Mouse (Mus musculus) MEL (cell line): Measurements from ENCODE around the gene Polr3gl. TPM values are rescaled to one million over a fixed set of nuclear protein-coding genes. Genes with fewer than 3 reads are reported as not detected.
A peak's percentile ranks its signal among the peaks of the same experiment; 100 is the strongest.

Experiments used
- DNase-seq: peaks from one replicate; pipeline ENCODE4 v3.0.0; 2011; ENCODE audit warnings: low read depth, low spot score
- H3K27ac ChIP-seq: 2 replicates; pipeline ENCODE4 v1.5.1; 2012; ENCODE audit warnings: low read depth, mild to moderate bottlenecking, control low read depth, low read length, moderate library complexity; ENCODE audit not compliant: control insufficient read depth
- H3K27me3 ChIP-seq, 2 experiments: fragments of 150-350 bp in 1 of 2; sonication (generic) in 1 of 2; 2 replicates each; pipeline ENCODE4 v1.6.1; 2012; ENCODE audit warnings: low read length in 2 of 2, mild to moderate bottlenecking in 2 of 2, improper control_type of control experiment in 1 of 2, moderate library complexity in 1 of 2; ENCODE audit not compliant: insufficient read depth in 2 of 2, control insufficient read depth in 1 of 2
- H3K36me3 ChIP-seq, 2 experiments: 2 replicates each; pipeline ENCODE4 v1.6.1; 2012 to 2014; ENCODE audit warnings: low read length in 2 of 2, improper control_type of control experiment in 1 of 2, inconsistent platforms in 1 of 2, mild to moderate bottlenecking in 1 of 2; ENCODE audit not compliant: insufficient read depth in 2 of 2, control insufficient read depth in 1 of 2
- H3K4me1 ChIP-seq, 2 experiments: fragments of 150-350 bp in 1 of 2; sonication (generic) in 1 of 2; 2 replicates each; pipeline ENCODE4 v1.6.1; 2012; ENCODE audit warnings: low read length in 2 of 2, improper control_type of control experiment in 1 of 2, mild to moderate bottlenecking in 1 of 2; ENCODE audit not compliant: insufficient read depth in 2 of 2, control insufficient read depth in 1 of 2
- H3K4me3 ChIP-seq, 2 experiments: fragments of 150-350 bp in 1 of 2; sonication (generic) in 1 of 2; 2 replicates each; pipeline ENCODE4 v1.5.1; 2012; ENCODE audit warnings: low read depth in 2 of 2, low read length in 2 of 2, mild to moderate bottlenecking in 2 of 2, moderate library complexity in 2 of 2, control low read depth in 1 of 2, improper control_type of control experiment in 1 of 2; ENCODE audit not compliant: control insufficient read depth in 1 of 2, insufficient read depth in 1 of 2
- H3K79me2 ChIP-seq: 2 replicates; pipeline ENCODE4 v1.6.1; 2012; ENCODE audit warnings: mild to moderate bottlenecking, low read length, moderate library complexity; ENCODE audit not compliant: control insufficient read depth, poor library complexity, insufficient read depth
- H3K9ac ChIP-seq: 2 replicates; pipeline ENCODE4 v1.6.1; 2012; ENCODE audit warnings: low read depth, mild to moderate bottlenecking, control low read depth, low read length, moderate library complexity; ENCODE audit not compliant: control insufficient read depth, poor library complexity, severe bottlenecking
- H3K9me3 ChIP-seq: fragments of 150-350 bp; sonication (generic); replicated peaks from 2 replicates; pipeline ENCODE4 v1.6.1; 2012; ENCODE audit warnings: mild to moderate bottlenecking, low read length, improper control_type of control experiment, moderate library complexity; ENCODE audit not compliant: insufficient read depth
- BHLHE40 ChIP-seq: IDR thresholded peaks from 2 replicates; pipeline ENCODE4 v1.6.1; 2012; ENCODE audit warnings: low read depth, mild to moderate bottlenecking, inconsistent platforms, low read length, improper control_type of control experiment, borderline replicate concordance
- CHD2 ChIP-seq: IDR thresholded peaks from 2 replicates; pipeline ENCODE4 v1.6.1; 2011; ENCODE audit warnings: low read length, improper control_type of control experiment
- CTCF ChIP-seq, 3 experiments: IDR thresholded peaks in 2 of 3; conservative IDR thresholded peaks in 1 of 3; 2 replicates each; pipeline ENCODE4 v1.5.1; 2011 to 2012; ENCODE audit warnings: low read length in 3 of 3, low read depth in 2 of 3, mild to moderate bottlenecking in 2 of 3, improper control_type of control experiment in 1 of 3, inconsistent platforms in 1 of 3, mixed read lengths in 1 of 3, moderate library complexity in 1 of 3; ENCODE audit not compliant: control insufficient read depth in 1 of 3, insufficient read depth in 1 of 3, poor library complexity in 1 of 3, severe bottlenecking in 1 of 3
- ELF1 ChIP-seq: IDR thresholded peaks from 2 replicates; pipeline ENCODE4 v1.6.1; 2014; ENCODE audit warnings: low read depth, mild to moderate bottlenecking, inconsistent platforms, low read length, improper control_type of control experiment, moderate library complexity
- ETS1 ChIP-seq: IDR thresholded peaks from 2 replicates; pipeline ENCODE4 v1.6.1; 2012; ENCODE audit warnings: low read depth, mild to moderate bottlenecking, inconsistent platforms, low read length, improper control_type of control experiment, moderate library complexity
- GABPA ChIP-seq: IDR thresholded peaks from 2 replicates; pipeline ENCODE4 v1.6.1; 2012; ENCODE audit warnings: low read depth, mild to moderate bottlenecking, inconsistent platforms, low read length, improper control_type of control experiment, moderate library complexity
- GATA1 ChIP-seq: IDR thresholded peaks from 2 replicates; pipeline ENCODE4 v1.6.1; 2011; ENCODE audit warnings: low read depth, low read length, improper control_type of control experiment
- HCFC1 ChIP-seq: IDR thresholded peaks from 2 replicates; pipeline ENCODE4 v1.6.1; 2012; ENCODE audit warnings: low read depth, mild to moderate bottlenecking, inconsistent platforms, low read length, improper control_type of control experiment, moderate library complexity
- JUND ChIP-seq: IDR thresholded peaks from 2 replicates; pipeline ENCODE4 v1.6.1; 2011; ENCODE audit warnings: low read depth, mild to moderate bottlenecking, improper control_type of control experiment, low read length
- MEF2A ChIP-seq: IDR thresholded peaks from 2 replicates; pipeline ENCODE4 v1.6.1; 2014; ENCODE audit warnings: low read depth, mild to moderate bottlenecking, inconsistent platforms, low read length, improper control_type of control experiment; ENCODE audit not compliant: poor library complexity, insufficient replicate concordance, severe bottlenecking; ENCODE audit errors: extremely low read depth
- MYC ChIP-seq: IDR thresholded peaks from 2 replicates; pipeline ENCODE4 v1.6.1; 2011; ENCODE audit warnings: low read depth, mild to moderate bottlenecking, low read length, improper control_type of control experiment, moderate library complexity
- NELFE ChIP-seq: IDR thresholded peaks from 2 replicates; pipeline ENCODE4 v1.6.1; 2011; ENCODE audit warnings: low read depth, low read length, improper control_type of control experiment
- NRF1 ChIP-seq: IDR thresholded peaks from 2 replicates; pipeline ENCODE4 v1.6.1; 2014; ENCODE audit warnings: low read depth, mild to moderate bottlenecking, inconsistent platforms, low read length, improper control_type of control experiment, moderate library complexity; ENCODE audit not compliant: poor library complexity, insufficient read depth, severe bottlenecking
- POLR2A ChIP-seq, 2 experiments: IDR thresholded peaks; 2 replicates each; pipeline ENCODE4 v1.6.1; 2011 to 2012; ENCODE audit warnings: low read length in 2 of 2, mild to moderate bottlenecking in 2 of 2, control low read depth in 1 of 2, improper control_type of control experiment in 1 of 2, low read depth in 1 of 2, moderate library complexity in 1 of 2; ENCODE audit not compliant: control insufficient read depth in 1 of 2, insufficient read depth in 1 of 2, poor library complexity in 1 of 2
- POLR2AphosphoS2 ChIP-seq: IDR thresholded peaks from 2 replicates; pipeline ENCODE4 v1.6.1; 2011; ENCODE audit warnings: low read length, improper control_type of control experiment
- RAD21 ChIP-seq: IDR thresholded peaks from 2 replicates; pipeline ENCODE4 v1.6.1; 2011; ENCODE audit warnings: mild to moderate bottlenecking, low read depth, low read length, improper control_type of control experiment
- SIN3A ChIP-seq: IDR thresholded peaks from 2 replicates; pipeline ENCODE4 v1.6.1; 2012; ENCODE audit warnings: low read length, improper control_type of control experiment, inconsistent platforms
- TAL1 ChIP-seq: IDR thresholded peaks from 2 replicates; pipeline ENCODE4 v1.6.1; 2012; ENCODE audit warnings: mild to moderate bottlenecking, inconsistent platforms, low read length, moderate library complexity, mixed read lengths
- TBP ChIP-seq: IDR thresholded peaks from 2 replicates; pipeline ENCODE4 v1.8.0; 2011; ENCODE audit warnings: low read depth, low read length, improper control_type of control experiment
- UBTF ChIP-seq: IDR thresholded peaks from 2 replicates; pipeline ENCODE4 v1.6.1; 2012; ENCODE audit warnings: low read depth, mild to moderate bottlenecking, inconsistent platforms, low read length, improper control_type of control experiment, moderate library complexity, borderline replicate concordance; ENCODE audit not compliant: insufficient read depth
- USF1 ChIP-seq: IDR thresholded peaks from 2 replicates; pipeline ENCODE4 v1.6.1; 2014; ENCODE audit warnings: low read depth, mild to moderate bottlenecking, inconsistent platforms, low read length, improper control_type of control experiment, moderate library complexity
- USF2 ChIP-seq, 2 experiments: IDR thresholded peaks; 2 replicates each; pipeline ENCODE4 v1.6.1; 2011 to 2012; ENCODE audit warnings: improper control_type of control experiment in 2 of 2, low read length in 2 of 2, borderline replicate concordance in 1 of 2, inconsistent platforms in 1 of 2, low read depth in 1 of 2, mild to moderate bottlenecking in 1 of 2; ENCODE audit not compliant: insufficient read depth in 1 of 2
- ZKSCAN1 ChIP-seq: IDR thresholded peaks from 2 replicates; pipeline ENCODE4 v1.6.1; 2012; ENCODE audit warnings: low read depth, mild to moderate bottlenecking, inconsistent platforms, low read length, improper control_type of control experiment, moderate library complexity
- polyA plus RNA-seq, 2 experiments: library from polyadenylated mRNA; stranded (reverse) in 1 of 2; unstranded in 1 of 2; fragments of >175 nt in 1 of 2; fragments of >200 nt in 1 of 2; gene quantifications; 2 replicates each; pipeline versions ENCODE4 v1.2.1 to v1.2.4; 2012; ENCODE audit warnings: low replicate concordance in 2 of 2, low read depth in 1 of 2; ENCODE audit not compliant: insufficient read length in 2 of 2, insufficient read depth in 1 of 2, missing spikeins in 1 of 2
- total RNA-seq: library from RNA; depleted of rRNA; stranded (reverse); fragments of 300-350 nt; gene quantifications from 2 replicates; pipeline ENCODE4 v1.2.3, GENCODE M21; 2012

Polr3gl gene
- total and polyA plus RNA-seq, 3 experiments: 31.1 to 39.8 TPM; not detected in 1

DNA sequence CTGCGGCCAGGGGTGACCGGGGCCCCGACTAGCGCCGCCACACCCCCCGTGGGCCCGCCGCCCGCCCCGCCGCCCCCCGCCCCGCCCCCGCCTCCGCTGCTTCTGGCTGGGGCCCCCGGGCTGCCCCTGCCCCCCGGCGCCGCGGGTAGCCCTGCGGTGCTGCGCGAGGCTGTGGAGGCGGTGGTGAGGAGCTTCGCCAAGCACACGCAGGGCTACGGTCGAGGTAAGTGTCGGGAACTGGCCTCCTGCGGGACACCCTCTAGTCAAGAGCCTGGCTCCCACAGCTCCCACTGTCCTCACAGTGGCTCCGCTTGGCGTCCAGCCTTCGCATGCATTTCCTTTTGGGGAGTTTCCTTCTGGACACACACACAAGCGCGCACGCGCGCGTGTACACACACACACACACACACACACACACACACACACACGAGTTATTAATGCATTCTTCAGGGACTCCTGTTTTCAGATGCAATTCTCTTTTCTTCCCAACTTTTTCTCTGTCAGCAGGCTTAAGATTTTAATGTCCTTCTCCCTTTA lies 7.3 kb upstream of the Polr3gl start (continued):
- TF ChIP-seq GABPA: no peak
- peak; percentile 7; the same call in 1 of the 2 replicates for TF ChIP-seq ETS1
- TF ChIP-seq USF1: no peak

DNA sequence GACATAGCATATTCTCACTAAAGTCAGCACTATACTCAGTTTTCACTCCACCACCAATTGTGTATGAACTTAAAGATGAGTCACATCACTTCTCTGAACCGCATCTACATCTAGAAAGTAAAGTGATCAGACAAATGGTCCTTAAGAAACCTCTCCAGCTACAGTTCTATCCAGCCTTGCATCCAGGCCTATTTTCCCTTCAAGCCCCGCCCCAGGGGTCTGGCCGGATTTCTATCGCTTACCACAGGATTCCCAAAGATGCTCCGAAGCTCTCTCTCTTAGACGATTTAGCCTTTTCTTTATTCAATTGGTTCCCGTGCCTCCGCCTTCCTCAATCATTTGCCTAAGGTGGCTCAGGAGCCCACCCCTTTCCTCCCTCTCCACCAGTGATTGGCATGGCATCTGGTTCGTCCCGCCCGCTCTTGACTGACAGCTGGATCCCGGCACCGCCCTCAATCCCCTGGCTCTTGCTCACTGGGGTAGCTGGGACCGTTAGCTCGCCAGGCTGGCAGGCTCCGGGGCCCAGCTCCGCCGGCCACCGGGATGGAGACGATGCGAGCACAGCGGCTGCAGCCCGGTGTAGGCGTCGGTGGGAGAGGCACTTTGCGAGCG lies 6.8 kb upstream of the Polr3gl start, which contains the start of gene Lix1l:
Lix1l (plus strand) TSS at position 511 of the 612 bp plus-strand sequence.
- Histone ChIP-seq H3K9ac (peak within 1 kb of the TSS; percentile 74), H3K79me2 (no peaks in the 10 kb centered on the region; the same call in 1 of the 2 replicates), H3K4me1 (peaks cover 8 to 9% of the 10 kb centered on the region in 2 experiments), H3K36me3 (peaks cover 0 to 7% of the 10 kb centered on the region in 2 experiments; a peak in 2 of 4 replicates), H3K9me3 (no peaks in the 10 kb centered on the region), H3K4me3 (peak within 1 kb of the TSS; percentile 60 to 66), H3K27me3 (no peaks in the 10 kb centered on the region), H3K27ac (peak within 1 kb of the TSS; percentile 21)
- peak; percentile 100 for DNase-seq
- TF ChIP-seq POLR2AphosphoS2 (peak; percentile 58; the same call in 1 of the 2 replicates), BHLHE40 (no peak), TAL1 (no peak), MYC (no peak), RAD21 (no peak), USF2 (IDR thresholded peaks at IDR 0.05; ENCODE audit: borderline replicate concordance in 1 of 2, insufficient read depth in 1 of 2, low read depth in 1 of 2, low read length in 2 of 2) (no peak), ETS1 (0 out of 2 replicates have a peak, but pooled peaks have one; percentile 9), POLR2A (IDR thresholded peaks at IDR 0.05; ENCODE audit: control insufficient read depth in 1 of 2, insufficient read depth in 1 of 2, low read depth in 1 of 2, low read length in 2 of 2, poor library complexity in 1 of 2) (peak; percentile 81 to 83; a peak in 3 of 4 replicates), CHD2 (peak; percentile 74), CTCF (IDR thresholded peaks at IDR 0.05 in 2 of 3, conservative IDR thresholded peaks at IDR 0.05 in 1 of 3; ENCODE audit: control insufficient read depth in 1 of 3, insufficient read depth in 1 of 3, low read depth in 2 of 3, low read length in 3 of 3, poor library complexity in 1 of 3, severe bottlenecking in 1 of 3) (no peak), NRF1 (peak; percentile 35; the same call in 1 of the 2 replicates), ELF1 (peak; percentile 63; the same call in 1 of the 2 replicates), MEF2A (no peak), USF1 (no peak), GATA1 (no peak), SIN3A (peak; percentile 71), TBP (peak; percentile 60), HCFC1 (peak; percentile 70), JUND (no peak), ZKSCAN1 (no peak), UBTF (0 out of 2 replicates have a peak, but pooled peaks have one; percentile 44), NELFE (peak; percentile 69)
- TF ChIP-seq, all 39 proteins: peak for 11
